In the genomic region with DNA sequence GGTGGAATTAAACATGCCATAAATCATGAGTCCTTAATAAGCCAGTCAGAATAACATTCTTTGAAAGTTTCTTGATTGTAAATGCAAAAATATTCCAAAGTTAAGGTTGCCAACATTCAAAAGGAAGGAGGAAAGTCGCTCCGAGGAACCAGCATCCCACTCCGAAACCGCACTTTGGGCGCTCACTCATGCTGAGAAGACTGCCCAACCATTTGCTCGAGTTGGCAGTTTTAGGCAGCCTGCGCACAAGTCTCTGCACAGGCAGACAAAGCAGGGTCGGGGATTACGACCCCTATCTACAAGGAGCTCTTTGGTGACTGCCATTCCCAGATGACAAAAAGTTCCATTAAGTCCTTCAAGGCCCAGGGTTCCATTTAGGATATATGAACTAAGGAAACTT, we compare ENCODE assay signal across 11 mouse cellular contexts.
A peak's percentile ranks its signal among the peaks of the same experiment; 100 is the strongest.
DNase-seq lines count a peak whose midpoint lies in the region; ATAC-seq lines count a peak whose summit lies in the region.
"Had no signal": no experiment of that assay in that cellular context is flagged by ENCODE, and none has a peak within 500 bp of the region (broad histone marks: within the 10 kb centered on the region; RNA-seq: fewer than 3 reads in every experiment).

No protein-coding gene starts in this region.

- H3K27me3 ChIP-seq in midbrain, embryonic 11.5 days (ENCODE audit: control insufficient read depth, insufficient read depth, low read length), result no peaks in the 10 kb centered on the region
- peaks cover 28% of the 10 kb centered on the region for H3K27me3 ChIP-seq in midbrain, embryonic 13.5 days
- H3K27me3 ChIP-seq in forebrain, embryonic 12.5 days, result peaks cover 11% of the 10 kb centered on the region
- 0 out of 2 replicates have a peak, but pooled peaks cover 4% of the 10 kb centered on the region for H3K27me3 ChIP-seq in hindbrain, embryonic 15.5 days
- H3K27me3 ChIP-seq: heart, embryonic 15.5 days had no signal

- H3K4me3 ChIP-seq in midbrain, embryonic 11.5 days (ENCODE audit: low read depth, low read length), result no peak overlapping the region
- H3K4me3 ChIP-seq in midbrain, embryonic 13.5 days (replicated peaks), result no peak overlapping the region
- no peak overlapping the region for H3K4me3 ChIP-seq in forebrain, embryonic 12.5 days (replicated peaks)
- H3K4me3 ChIP-seq in hindbrain, embryonic 15.5 days, result no peak overlapping the region
- H3K4me3 ChIP-seq: heart, embryonic 15.5 days; myocyte had no signal

- no peak overlapping the region for H3K9ac ChIP-seq in midbrain, embryonic 11.5 days (ENCODE audit: low read length)
- H3K9ac ChIP-seq in midbrain, embryonic 13.5 days (replicated peaks), result no peak overlapping the region
- H3K9ac ChIP-seq in forebrain, embryonic 12.5 days, result no peak overlapping the region
- H3K9ac ChIP-seq in hindbrain, embryonic 15.5 days, result no peak overlapping the region
- H3K9ac ChIP-seq: heart, embryonic 15.5 days had no signal

- H3K27ac ChIP-seq in midbrain, embryonic 11.5 days (ENCODE audit: low read depth, low read length), result no peak overlapping the region
- no peak overlapping the region for H3K27ac ChIP-seq in midbrain, embryonic 13.5 days
- peak overlapping the region; percentile 68 for H3K27ac ChIP-seq in forebrain, embryonic 12.5 days
- peak overlapping the region; percentile 54 for H3K27ac ChIP-seq in hindbrain, embryonic 15.5 days (replicated peaks)
- H3K27ac ChIP-seq: heart, embryonic 15.5 days had no signal

- peaks cover 20% of the 10 kb centered on the region; the same call in 1 of the 2 replicates for H3K4me1 ChIP-seq in midbrain, embryonic 11.5 days (ENCODE audit: control insufficient read depth, insufficient read depth, low read length)
- H3K4me1 ChIP-seq in midbrain, embryonic 13.5 days (replicated peaks), result peaks cover 34% of the 10 kb centered on the region
- peaks cover 37% of the 10 kb centered on the region for H3K4me1 ChIP-seq in forebrain, embryonic 12.5 days
- peaks cover 26% of the 10 kb centered on the region for H3K4me1 ChIP-seq in hindbrain, embryonic 15.5 days (replicated peaks)
- H3K4me1 ChIP-seq: heart, embryonic 15.5 days had no signal

- WGBS in midbrain, embryonic 11.5 days, result 35% methylated on average over 9 of the region's 9 CpGs
- 35% methylated on average over 9 of the region's 9 CpGs for WGBS in midbrain, embryonic 13.5 days
- 51% methylated on average over 9 of the region's 9 CpGs for WGBS in forebrain, embryonic 12.5 days
- WGBS in hindbrain, embryonic 15.5 days, result 37% methylated on average over 9 of the region's 9 CpGs

- ATAC-seq in midbrain, embryonic 11.5 days (ENCODE audit: low FRiP score), result 0 out of 2 replicates have a peak, but pooled peaks have one; percentile 5
- no peak for ATAC-seq in midbrain, embryonic 13.5 days
- no peak; the same call in 1 of the 2 replicates for ATAC-seq in forebrain, embryonic 12.5 days (ENCODE audit: low FRiP score)
- no peak for ATAC-seq in hindbrain, embryonic 15.5 days (ENCODE audit: low FRiP score, low read depth)

- no peaks in the 10 kb centered on the region for H3K36me3 ChIP-seq in midbrain, embryonic 11.5 days (ENCODE audit: control insufficient read depth, insufficient read depth, low read length)
- no peaks in the 10 kb centered on the region for H3K36me3 ChIP-seq in midbrain, embryonic 13.5 days
- H3K36me3 ChIP-seq in forebrain, embryonic 12.5 days (replicated peaks), result no peaks in the 10 kb centered on the region
- H3K36me3 ChIP-seq in hindbrain, embryonic 15.5 days, result no peaks in the 10 kb centered on the region
- H3K36me3 ChIP-seq: heart, embryonic 15.5 days had no signal

- H3K4me2 ChIP-seq in midbrain, embryonic 11.5 days, result no peak overlapping the region
- no peak overlapping the region for H3K4me2 ChIP-seq in midbrain, embryonic 13.5 days (replicated peaks)
- H3K4me2 ChIP-seq in forebrain, embryonic 12.5 days, result no peak overlapping the region
- H3K4me2 ChIP-seq in hindbrain, embryonic 15.5 days, result 0 out of 2 replicates have a peak overlapping the region, but pooled peaks have one; percentile 0
- H3K4me2 ChIP-seq: heart, embryonic 15.5 days had no signal

- intact Hi-C loops in left cerebral cortex, postnatal 36 days (cut with DNase I), result no loop called here

- DNase-seq in midbrain, embryonic 11.5 days (ENCODE audit: low spot score, missing footprints), result peak; percentile 80
- peak; percentile 59 for DNase-seq in retina, embryonic 14.5 days (ENCODE audit: low spot score)
- DNase-seq in left cerebral cortex, postnatal 36 days (ENCODE audit: low spot score in 2 of 2), result no peak
- DNase-seq in left cerebral cortex, adult 18-20 months (ENCODE audit: low spot score in 2 of 2), result no peak
- DNase-seq: gastrocnemius, postnatal 14 days; lung, adult 2 months had no signal

- H3K9me3 ChIP-seq in midbrain, embryonic 11.5 days (ENCODE audit: control insufficient read depth, low read length), result no peaks in the 10 kb centered on the region
- no peaks in the 10 kb centered on the region for H3K9me3 ChIP-seq in midbrain, embryonic 13.5 days
- H3K9me3 ChIP-seq in forebrain, embryonic 12.5 days, result no peaks in the 10 kb centered on the region
- H3K9me3 ChIP-seq in hindbrain, embryonic 15.5 days, result no peaks in the 10 kb centered on the region
- H3K9me3 ChIP-seq: heart, embryonic 15.5 days had no signal

Comparison
In these comparisons a context has a peak if more than half of its experiments do, and no peak if none do; other contexts are left out.
1. DNase-seq: peak in midbrain, embryonic 11.5 days (single experiment) and retina, embryonic 14.5 days (single experiment); none in left cerebral cortex, postnatal 36 days (0 of 2) and left cerebral cortex, adult 18-20 months (0 of 2).
2. H3K27ac ChIP-seq: peak in forebrain, embryonic 12.5 days (single experiment) and hindbrain, embryonic 15.5 days (single experiment); none in midbrain, embryonic 11.5 days (single experiment) and midbrain, embryonic 13.5 days (single experiment).